Mouse (Mus musculus) stomach, postnatal 0 days (tissue): ENCODE measurements around the gene Ptprm. TPM values are rescaled to one million over a fixed set of nuclear protein-coding genes. Genes with fewer than 3 reads are reported as not detected.

ENCODE experiments used
- ATAC-seq: fragments of 200-750 bp; cut with Nextera tagmentation; 2 replicates; pipeline ENCODE4 v1.8.0; 2017; ENCODE audit not compliant: low FRiP score, low TSS enrichment
- DNase-seq: peaks from one replicate; pipeline ENCODE4 v3.0.0-alpha.2; 2016; ENCODE audit warnings: low spot score
- H3K27ac ChIP-seq: fragments of 300-500 bp; sonication (generic); replicated peaks from 2 replicates; pipeline ENCODE4 v1.5.1; 2014; ENCODE audit warnings: mild to moderate bottlenecking, control low read depth
- H3K27me3 ChIP-seq: fragments of 300-500 bp; sonication (generic); 2 replicates; pipeline ENCODE4 v1.6.1; 2014; ENCODE audit warnings: low read length; ENCODE audit not compliant: control insufficient read depth, insufficient read depth
- H3K36me3 ChIP-seq: fragments of 300-500 bp; sonication (generic); 2 replicates; pipeline ENCODE4 v1.6.1; 2014; ENCODE audit warnings: low read length, mixed read lengths; ENCODE audit not compliant: control insufficient read depth, insufficient read depth
- H3K4me1 ChIP-seq: fragments of 300-500 bp; sonication (generic); replicated peaks from 2 replicates; pipeline ENCODE4 v1.6.1; 2014; ENCODE audit warnings: antibody characterized with exemption; ENCODE audit not compliant: control insufficient read depth, insufficient read depth
- H3K4me2 ChIP-seq: fragments of 300-500 bp; sonication (generic); replicated peaks from 2 replicates; pipeline ENCODE4 v1.6.1; 2014; ENCODE audit warnings: low read depth, mild to moderate bottlenecking, control low read depth, moderate library complexity
- H3K4me3 ChIP-seq: fragments of 300-500 bp; sonication (generic); 2 replicates; pipeline ENCODE4 v1.5.1; 2014; ENCODE audit warnings: low read depth, low read length, control low read depth
- H3K9ac ChIP-seq: fragments of 300-500 bp; sonication (generic); 2 replicates; pipeline ENCODE4 v1.6.1; 2014; ENCODE audit warnings: mild to moderate bottlenecking, low read length, control low read depth, mixed read lengths
- H3K9me3 ChIP-seq: fragments of 300-500 bp; sonication (generic); 2 replicates; pipeline ENCODE4 v1.6.1; 2016; ENCODE audit warnings: low read length; ENCODE audit not compliant: control insufficient read depth
- CTCF ChIP-seq: IDR thresholded peaks from 2 replicates; pipeline ENCODE4 v1.5.1; 2016; ENCODE audit warnings: antibody characterized with exemption, low read depth, mild to moderate bottlenecking, moderate library complexity
- EP300 ChIP-seq: optimal IDR thresholded peaks from 2 replicates; pipeline ENCODE3; 2016; ENCODE audit warnings: antibody characterized with exemption
- WGBS: fragments of 180-500 bp; shearing (Covaris S2); extraction: QIAGEN DNeasy Blood & Tissue Kit; methylation state at CpG from one replicate; pipeline ENCODE4 v1.1.7; 2014; 5-methylcytosine and 5-hydroxymethylcytosine counted together
- polyA plus RNA-seq: library from polyadenylated mRNA; unstranded; fragments of >200 nt; fragmentation: Nextera tagmentation; extraction: Ambion mirVana; gene quantifications from 2 replicates; pipeline ENCODE4 v1.2.1, GENCODE M21; 2015

Gene Ptprm
- polyA plus RNA-seq, 1 experiment from 2014 or later = 3.6 TPM

- TF ChIP-seq CTCF (no peak), EP300 (no peak)
- WGBS = 66% methylated on average over 18 of the region's 18 CpGs
- Histone ChIP-seq H3K9me3 (no peaks in the 10 kb centered on the region), H3K27ac (no peak overlapping the region), H3K27me3 (no peaks in the 10 kb centered on the region), H3K4me2 (no peak overlapping the region), H3K36me3 (no peaks in the 10 kb centered on the region), H3K4me1 (no peaks in the 10 kb centered on the region), H3K9ac (no peak overlapping the region), H3K4me3 (no peak overlapping the region)
- DNase-seq = peak; percentile 21
- ATAC-seq = no peak
These were observed 50.7 kb downstream of the Ptprm start for GRCm38 (mm10) chr17:67303326-67304099.

GRCm38 (mm10) chr17:67302569-67302968, 51.7 kb downstream of the Ptprm start:
- Histone ChIP-seq H3K9ac (no peak overlapping the region), H3K9me3 (no peaks in the 10 kb centered on the region), H3K4me3 (no peak overlapping the region), H3K36me3 (no peaks in the 10 kb centered on the region), H3K27me3 (no peaks in the 10 kb centered on the region), H3K27ac (no peak overlapping the region), H3K4me2 (no peak overlapping the region), H3K4me1 (no peaks in the 10 kb centered on the region)
- ATAC-seq (no peak), DNase-seq (no peak)
- 56% methylated on average over 4 of the region's 4 CpGs for WGBS
- no peak for TF ChIP-seq CTCF
- TF ChIP-seq EP300 = no peak

GRCm38 (mm10) chr17:67302074-67302473, 52.2 kb downstream of the Ptprm start:
- H3K4me2 ChIP-seq = no peak overlapping the region
- H3K9ac ChIP-seq = no peak overlapping the region
- TF ChIP-seq EP300 (no peak), CTCF (no peak)
- no peak for ATAC-seq
- H3K27ac ChIP-seq = no peak overlapping the region
- WGBS = 78% methylated on average over 4 of the region's 4 CpGs
- H3K36me3 ChIP-seq = no peaks in the 10 kb centered on the region
- H3K9me3 ChIP-seq = no peaks in the 10 kb centered on the region
- H3K4me3 ChIP-seq = no peak overlapping the region
- H3K27me3 ChIP-seq = no peaks in the 10 kb centered on the region
- H3K4me1 ChIP-seq = no peaks in the 10 kb centered on the region
- no peak for DNase-seq

GRCm38 (mm10) chr17:67301367-67301766, 52.9 kb downstream of the Ptprm start:
- H3K9me3 ChIP-seq = no peaks in the 10 kb centered on the region
- no peaks in the 10 kb centered on the region for H3K4me1 ChIP-seq
- no peak overlapping the region for H3K4me2 ChIP-seq
- H3K36me3 ChIP-seq = no peaks in the 10 kb centered on the region
- WGBS = 92% methylated on average over 4 of the region's 4 CpGs
- H3K4me3 ChIP-seq = no peak overlapping the region
- no peaks in the 10 kb centered on the region for H3K27me3 ChIP-seq
- no peak overlapping the region for H3K27ac ChIP-seq
- no peak for ATAC-seq
- TF ChIP-seq EP300 = no peak
- TF ChIP-seq CTCF = no peak
- H3K9ac ChIP-seq = no peak overlapping the region
- no peak for DNase-seq

GRCm38 (mm10) chr17:67298269-67298798, 55.9 kb downstream of the Ptprm start:
- 58% methylated on average over 9 of the region's 9 CpGs for WGBS
- DNase-seq = peak; percentile 40
- Histone ChIP-seq H3K27ac (no peak overlapping the region), H3K9ac (no peak overlapping the region), H3K4me3 (no peak overlapping the region), H3K4me2 (no peak overlapping the region), H3K4me1 (no peaks in the 10 kb centered on the region), H3K36me3 (no peaks in the 10 kb centered on the region), H3K9me3 (no peaks in the 10 kb centered on the region), H3K27me3 (no peaks in the 10 kb centered on the region)
- ATAC-seq = no peak
- TF ChIP-seq EP300 (no peak), CTCF (no peak)
